Mouse (Mus musculus) MEL (cell line): ENCODE measurements around the gene Vsig1.

Experiments
- CTCF ChIP-seq, 3 experiments: IDR thresholded peaks in 2 of 3; conservative IDR thresholded peaks in 1 of 3; 2 replicates each; pipeline ENCODE4 v1.5.1; 2011 to 2012; ENCODE audit warnings: low read length in 3 of 3, low read depth in 2 of 3, mild to moderate bottlenecking in 2 of 3, improper control_type of control experiment in 1 of 3, inconsistent platforms in 1 of 3, mixed read lengths in 1 of 3, moderate library complexity in 1 of 3; ENCODE audit not compliant: control insufficient read depth in 1 of 3, insufficient read depth in 1 of 3, poor library complexity in 1 of 3, severe bottlenecking in 1 of 3
- ETS1 ChIP-seq: IDR thresholded peaks from 2 replicates; pipeline ENCODE4 v1.6.1; 2012; ENCODE audit warnings: low read depth, mild to moderate bottlenecking, inconsistent platforms, low read length, improper control_type of control experiment, moderate library complexity
- GATA1 ChIP-seq: IDR thresholded peaks from 2 replicates; pipeline ENCODE4 v1.6.1; 2011; ENCODE audit warnings: low read depth, low read length, improper control_type of control experiment
- KAT2A ChIP-seq: conservative IDR thresholded peaks from 2 replicates; pipeline ENCODE4 v1.6.1; 2012; ENCODE audit warnings: low read depth, low read length, improper control_type of control experiment, inconsistent platforms
- MAFK ChIP-seq: IDR thresholded peaks from 2 replicates; pipeline ENCODE4 v1.6.1; 2011; ENCODE audit warnings: low read depth, mild to moderate bottlenecking, low read length, improper control_type of control experiment, borderline replicate concordance
- MAX ChIP-seq: IDR thresholded peaks from 2 replicates; pipeline ENCODE4 v1.6.1; 2011; ENCODE audit warnings: low read length, improper control_type of control experiment
- POLR2A ChIP-seq, 2 experiments: IDR thresholded peaks; 2 replicates each; pipeline ENCODE4 v1.6.1; 2011 to 2012; ENCODE audit warnings: low read length in 2 of 2, mild to moderate bottlenecking in 2 of 2, control low read depth in 1 of 2, improper control_type of control experiment in 1 of 2, low read depth in 1 of 2, moderate library complexity in 1 of 2; ENCODE audit not compliant: control insufficient read depth in 1 of 2, insufficient read depth in 1 of 2, poor library complexity in 1 of 2
- TAL1 ChIP-seq: IDR thresholded peaks from 2 replicates; pipeline ENCODE4 v1.6.1; 2012; ENCODE audit warnings: mild to moderate bottlenecking, inconsistent platforms, low read length, moderate library complexity, mixed read lengths
- UBTF ChIP-seq: IDR thresholded peaks from 2 replicates; pipeline ENCODE4 v1.6.1; 2012; ENCODE audit warnings: low read depth, mild to moderate bottlenecking, inconsistent platforms, low read length, improper control_type of control experiment, moderate library complexity, borderline replicate concordance; ENCODE audit not compliant: insufficient read depth
- USF1 ChIP-seq: IDR thresholded peaks from 2 replicates; pipeline ENCODE4 v1.6.1; 2014; ENCODE audit warnings: low read depth, mild to moderate bottlenecking, inconsistent platforms, low read length, improper control_type of control experiment, moderate library complexity
- USF2 ChIP-seq, 2 experiments: IDR thresholded peaks; 2 replicates each; pipeline ENCODE4 v1.6.1; 2011 to 2012; ENCODE audit warnings: improper control_type of control experiment in 2 of 2, low read length in 2 of 2, borderline replicate concordance in 1 of 2, inconsistent platforms in 1 of 2, low read depth in 1 of 2, mild to moderate bottlenecking in 1 of 2; ENCODE audit not compliant: insufficient read depth in 1 of 2
- ZMIZ1 ChIP-seq: IDR thresholded peaks from 2 replicates; pipeline ENCODE4 v1.6.1; 2012; ENCODE audit warnings: low read depth, mild to moderate bottlenecking, inconsistent platforms, low read length, improper control_type of control experiment, moderate library complexity
- ZNF384 ChIP-seq: IDR thresholded peaks from 2 replicates; pipeline ENCODE4 v1.6.1; 2012; ENCODE audit warnings: low read depth, mild to moderate bottlenecking, inconsistent platforms, low read length, improper control_type of control experiment

GRCm38 (mm10) chrX:140980163-140980562 is 72.8 kb downstream of the Vsig1 start:
- TF ChIP-seq POLR2A (IDR thresholded peaks at IDR 0.05; ENCODE audit: control insufficient read depth in 1 of 2, insufficient read depth in 1 of 2, low read depth in 1 of 2, low read length in 2 of 2, poor library complexity in 1 of 2) (no peak), MAFK (no peak), GATA1 (no peak), MAX (no peak), CTCF (IDR thresholded peaks at IDR 0.05 in 2 of 3, conservative IDR thresholded peaks at IDR 0.05 in 1 of 3; ENCODE audit: control insufficient read depth in 1 of 3, insufficient read depth in 1 of 3, low read depth in 2 of 3, low read length in 3 of 3, poor library complexity in 1 of 3, severe bottlenecking in 1 of 3) (no peak), KAT2A (no peak), ZMIZ1 (no peak), ETS1 (no peak), ZNF384 (no peak), UBTF (no peak), USF1 (no peak), USF2 (IDR thresholded peaks at IDR 0.05; ENCODE audit: borderline replicate concordance in 1 of 2, insufficient read depth in 1 of 2, low read depth in 1 of 2, low read length in 2 of 2) (no peak), TAL1 (no peak)
